Mouse (Mus musculus) naive thymus-derived CD4-positive, alpha-beta T cell, adult 2 months (primary cell): ENCODE results near the gene A030005L19Rik.
"Not testable (repeated sequence)": the region's sequence is repeated elsewhere in the genome, so short reads cannot be mapped to it uniquely, and the experiment has no call there.

Experiments
- DNase-seq: peaks from one replicate; pipeline ENCODE4 v3.0.0-alpha.2; 2011; ENCODE audit warnings: low read depth

The A030005L19Rik gene

DNA sequence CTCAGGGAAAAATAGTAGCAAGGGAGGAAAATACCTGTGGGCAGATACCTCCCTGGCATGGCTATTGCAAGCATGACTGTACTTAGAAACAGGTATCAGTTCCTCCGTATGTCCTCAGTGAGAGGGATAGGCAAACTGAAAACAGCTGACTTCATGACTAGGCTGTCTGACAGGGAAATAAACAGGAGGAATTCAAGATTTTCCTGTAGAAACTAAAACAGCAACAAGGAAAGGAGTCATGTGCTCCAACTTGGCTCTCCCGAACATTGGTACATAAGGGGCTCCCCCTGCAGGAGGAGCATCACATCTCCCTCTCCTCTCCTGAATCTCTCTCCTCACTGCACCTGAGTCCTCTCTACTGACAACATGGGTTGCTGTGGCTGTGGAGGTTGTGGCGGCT, at the start of gene A030005L19Rik:
TSS of gene A030005L19Rik (plus strand) at position 301 of the 400 bp plus-strand sequence.
- DNase-seq, result no peak

GRCm38 (mm10) chr1:82870202-82870601, 42.9 kb upstream of the A030005L19Rik start:
- peak; percentile 37 for DNase-seq

DNA sequence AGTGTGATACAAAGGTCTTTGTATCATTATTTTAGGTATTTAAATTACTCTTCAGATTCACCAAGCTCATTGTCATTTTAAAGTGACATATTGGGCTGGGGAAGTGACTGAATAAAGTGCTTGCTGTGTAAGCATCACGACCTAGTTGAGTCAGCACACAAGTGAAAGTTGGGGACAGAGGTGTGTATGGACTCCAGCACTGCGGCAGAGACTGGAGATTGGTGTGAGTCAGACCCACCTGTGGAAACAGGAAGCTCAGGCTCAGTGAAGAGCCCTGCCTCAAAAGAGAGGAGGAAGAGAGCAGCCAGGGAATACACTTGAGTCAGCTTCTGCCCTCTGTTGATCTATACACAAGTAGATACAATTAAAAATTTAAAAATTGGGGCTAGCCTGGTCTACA, 34.0 kb upstream of the A030005L19Rik start:
- DNase-seq, result no peak

DNA sequence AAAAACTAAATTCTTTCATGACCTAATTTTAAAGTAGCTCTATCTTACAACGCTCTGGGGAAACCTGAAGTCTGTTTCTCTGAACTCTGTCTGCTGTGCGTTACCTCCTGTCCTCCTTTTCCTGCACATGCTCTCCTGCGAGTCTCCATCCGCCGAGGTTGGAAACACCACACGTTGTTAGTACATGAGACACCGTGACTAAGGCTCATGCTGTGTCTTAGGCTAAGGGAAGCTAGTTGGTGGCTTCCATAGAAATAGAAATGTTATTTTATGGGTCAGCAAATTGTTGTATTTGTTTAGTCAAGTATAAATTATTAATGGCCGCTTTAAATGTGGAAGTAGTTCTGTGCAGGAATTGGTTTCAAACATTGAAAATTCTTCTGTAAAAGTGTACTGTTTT, 32.9 kb upstream of the A030005L19Rik start:
- no peak for DNase-seq

- DNase-seq, result peak; percentile 27
Observed at GRCm38 (mm10) chr1:82893269-82893668, 19.9 kb upstream of the A030005L19Rik start.

GRCm38 (mm10) chr1:82900567-82900966, 12.6 kb upstream of the A030005L19Rik start:
- DNase-seq, result peak; percentile 80

DNA sequence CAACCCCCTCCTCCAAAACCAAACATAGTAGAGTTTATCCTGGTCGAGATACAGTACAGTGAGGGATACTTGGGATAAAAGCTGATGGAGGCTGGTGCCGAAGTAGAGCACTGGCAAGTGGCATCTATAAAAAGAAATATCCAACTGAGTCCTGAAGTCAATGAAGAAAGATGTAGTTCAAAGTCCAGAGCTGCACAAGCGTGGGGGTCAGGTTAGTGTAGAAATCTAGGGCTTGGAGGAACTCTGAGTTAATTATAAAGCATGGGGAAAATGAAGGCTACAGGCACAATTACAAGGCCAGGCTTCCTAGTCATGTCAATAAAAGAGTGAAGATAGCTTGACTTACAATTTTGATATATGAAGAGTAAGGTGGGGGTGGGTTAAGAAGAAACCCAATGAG, 11.9 kb upstream of the A030005L19Rik start:
- DNase-seq, result no peak

DNA sequence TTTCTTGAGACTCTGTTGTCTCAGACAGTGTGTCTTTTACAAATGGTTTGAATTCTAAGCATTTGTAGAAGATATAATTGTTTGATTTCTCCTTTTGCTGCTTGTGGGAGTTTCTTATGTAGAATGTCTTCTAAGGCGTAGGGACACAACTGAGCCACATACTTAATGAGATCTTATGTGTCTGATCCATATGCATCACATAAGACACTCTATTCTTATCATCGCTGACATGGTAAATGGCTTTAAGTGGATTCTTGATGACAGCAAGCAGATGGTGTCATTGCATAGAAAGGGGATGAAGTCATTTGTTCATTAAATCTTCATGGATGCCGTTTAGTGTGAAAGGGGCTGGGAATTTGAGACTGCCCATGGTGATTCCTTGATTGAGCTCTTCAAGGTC, 7.2 kb upstream of the A030005L19Rik start:
- no peak for DNase-seq

GRCm38 (mm10) chr1:82913434-82913833, 309 bp downstream of the A030005L19Rik start:
- peak; percentile 31 for DNase-seq

DNA sequence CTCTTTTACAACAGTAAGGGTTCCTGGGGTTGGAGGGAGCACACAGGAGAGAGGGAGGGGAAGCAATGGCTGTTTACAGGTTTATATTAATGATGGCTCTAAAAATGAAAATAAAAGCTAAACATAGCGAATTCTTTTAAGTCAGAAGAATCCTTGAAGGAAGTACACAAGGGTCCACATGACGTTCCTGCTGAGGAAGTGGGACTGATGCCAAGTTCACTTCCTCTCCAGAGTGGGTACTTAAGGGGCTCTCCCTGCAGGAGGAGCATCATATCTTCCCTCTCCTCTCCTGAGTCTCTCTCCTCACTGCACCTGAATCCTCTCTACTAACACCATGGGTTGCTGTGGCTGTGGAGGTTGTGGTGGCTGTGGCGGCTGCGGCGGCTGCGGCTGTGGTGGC, 11.5 kb downstream of the A030005L19Rik start, which contains the start of gene A030014E15Rik:
TSS of gene A030014E15Rik (plus strand) at position 268 of the 400 bp plus-strand sequence.
- no peak for DNase-seq

- DNase-seq, result not testable (repeated sequence)
Observed at GRCm38 (mm10) chr1:82930558-82930957, 17.4 kb downstream of the A030005L19Rik start.

DNA sequence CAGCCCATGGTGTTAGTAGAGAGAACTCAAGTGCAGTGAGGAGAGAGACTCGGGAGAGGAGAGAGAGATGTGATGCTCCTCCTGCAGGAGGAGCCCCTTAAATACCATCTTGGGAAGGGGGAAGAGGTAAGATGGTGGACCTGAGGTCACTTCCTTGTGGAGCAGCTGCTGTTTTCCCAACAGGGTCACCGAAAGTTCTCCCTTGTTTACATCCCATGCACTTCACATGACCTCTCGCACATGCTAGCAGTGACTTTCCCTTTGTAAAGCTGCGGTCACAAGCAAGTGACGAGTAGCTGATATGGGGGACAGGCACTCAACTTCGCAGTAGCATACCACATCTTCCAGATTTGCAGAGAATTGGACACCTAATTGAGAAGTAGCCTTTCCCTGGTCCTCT, 18.2 kb downstream of the A030005L19Rik start, which contains the start of gene Gm6217:
TSS of gene Gm6217 (minus strand) at position 74 of the 400 bp plus-strand sequence.
- DNase-seq, result not testable (repeated sequence)

DNA sequence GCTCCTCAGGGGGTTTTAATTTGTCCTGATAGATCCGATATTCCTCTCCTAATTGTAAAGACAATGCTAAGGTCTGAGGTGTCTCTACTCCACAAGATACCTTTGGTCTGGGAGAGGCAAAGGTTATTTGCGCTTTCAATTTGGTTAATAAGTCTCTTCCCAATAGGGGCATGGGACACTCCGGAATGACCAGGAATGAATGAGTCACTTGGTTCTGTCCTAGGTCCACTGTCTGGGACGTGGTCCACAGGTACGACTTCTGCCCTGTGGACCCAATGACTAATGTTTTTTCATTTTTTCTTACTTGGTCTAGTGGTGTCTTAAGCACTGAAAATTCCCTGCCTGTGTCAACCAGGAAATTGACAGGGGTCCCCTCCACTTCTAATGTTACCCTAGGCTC, 25.5 kb downstream of the A030005L19Rik start:
- no peak for DNase-seq

DNA sequence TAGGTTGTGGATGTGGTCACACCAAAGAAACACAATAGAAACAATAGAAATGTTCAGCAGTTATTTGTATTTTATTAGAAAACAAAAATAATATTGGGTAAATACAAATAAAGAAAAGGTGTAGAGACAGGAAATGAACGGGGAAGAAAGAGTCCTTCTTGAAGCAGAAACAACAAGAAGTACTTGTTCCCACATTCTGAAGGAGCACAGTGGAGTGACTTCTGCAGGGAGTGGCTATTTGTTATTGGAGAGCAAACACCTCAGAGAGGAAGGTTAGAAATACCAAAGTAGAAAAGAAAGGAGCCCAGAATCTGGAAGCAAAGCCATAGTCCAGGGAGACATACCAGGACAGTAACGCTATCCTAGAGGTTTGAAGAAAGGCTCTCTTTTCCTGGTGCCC, 29.4 kb downstream of the A030005L19Rik start:
- not testable (repeated sequence) for DNase-seq

- DNase-seq, result not testable (repeated sequence)
Observed at GRCm38 (mm10) chr1:82943295-82943694, 30.2 kb downstream of the A030005L19Rik start, which contains the start of gene A030003K21Rik. Gene A030003K21Rik (minus strand): TSS chr1:82943388.

DNA sequence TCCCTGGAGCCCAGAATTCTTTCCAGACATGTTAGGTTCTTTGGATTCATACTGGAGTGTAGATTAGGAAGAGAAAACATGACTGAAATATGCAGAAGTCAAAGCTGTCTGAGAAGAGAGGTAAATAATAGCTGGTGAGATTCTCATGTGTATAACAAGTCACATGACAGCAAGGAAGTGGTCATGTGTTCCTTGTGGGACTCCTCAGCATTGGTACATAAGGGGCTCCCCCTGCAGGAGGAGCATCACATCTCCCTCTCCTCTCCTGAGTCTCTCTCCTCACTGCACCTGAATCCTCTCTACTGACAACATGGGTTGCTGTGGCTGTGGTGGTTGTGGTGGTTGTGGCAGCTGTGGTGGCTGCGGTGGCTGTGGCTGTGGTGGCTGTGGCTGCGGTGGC, 32.9 kb downstream of the A030005L19Rik start:
- DNase-seq, result peak; percentile 26

DNA sequence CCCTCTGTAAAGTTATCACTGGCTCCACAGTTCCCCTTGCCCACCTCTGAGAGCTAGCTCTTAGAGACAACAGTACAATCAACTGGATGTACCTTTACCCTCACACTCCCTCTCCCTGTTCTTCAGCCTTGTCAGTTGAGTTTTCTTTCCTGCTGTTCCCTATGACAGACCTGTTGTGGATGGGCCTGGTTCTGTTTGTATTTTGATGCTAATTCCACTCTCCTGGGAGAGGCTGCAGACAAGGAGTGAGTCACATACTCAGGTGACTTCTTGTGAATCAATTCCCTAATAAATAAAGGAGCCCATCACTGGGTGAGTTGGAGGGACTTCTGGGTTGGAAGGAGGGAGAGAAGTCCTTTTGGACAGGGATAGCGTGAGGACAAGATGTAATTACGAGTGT, 35.5 kb downstream of the A030005L19Rik start:
- no peak for DNase-seq

DNA sequence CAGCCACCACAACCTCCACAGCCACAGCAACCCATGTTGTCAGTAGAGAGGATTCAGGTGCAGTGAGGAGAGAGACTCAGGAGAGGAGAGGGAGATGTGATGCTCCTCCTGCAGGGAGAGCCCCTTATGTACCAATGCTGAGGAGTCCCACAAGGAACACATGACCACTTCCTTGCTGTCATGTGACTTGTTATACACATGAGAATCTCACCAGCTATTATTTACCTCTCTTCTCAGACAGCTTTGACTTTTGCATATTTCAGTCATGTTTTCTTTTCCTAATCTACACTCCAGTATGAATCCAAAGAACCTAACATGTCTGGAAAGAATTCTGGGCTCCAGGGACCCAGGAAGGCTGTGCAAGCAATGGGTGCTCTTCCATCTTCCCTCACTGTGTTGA, 42.8 kb downstream of the A030005L19Rik start, which contains the start of gene Gm7544:
TSS of gene Gm7544 (minus strand) at position 101 of the 400 bp plus-strand sequence.
- not testable (repeated sequence) for DNase-seq

- no peak for DNase-seq
Observed at GRCm38 (mm10) chr1:82959870-82960385, 46.8 kb downstream of the A030005L19Rik start, which contains the start of gene Gm47955. Gene Gm47955 (plus strand): TSS chr1:82960286.
